Comparison of ENCODE assay signal across 18 mouse cellular contexts in the genomic region with DNA sequence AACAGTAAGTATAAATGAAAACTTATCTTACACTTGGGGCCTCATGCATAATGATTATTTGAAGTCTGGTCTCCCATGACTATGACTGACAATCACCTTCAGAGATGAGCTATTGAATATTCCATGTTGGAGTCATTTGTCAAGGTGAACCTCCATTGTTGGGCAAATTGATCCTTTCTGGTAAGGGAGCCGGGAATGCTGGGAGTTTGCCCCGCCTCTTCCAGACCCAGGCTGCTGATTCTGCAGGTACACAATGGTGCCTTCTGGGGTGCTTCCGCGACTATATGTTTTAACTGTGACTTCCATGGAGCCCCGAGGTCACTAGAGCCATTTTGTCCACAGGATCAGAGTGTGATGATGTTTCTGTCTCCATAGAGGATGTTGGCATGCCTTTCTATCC. TPM values are rescaled to one million over a fixed set of nuclear protein-coding genes. Genes with fewer than 3 reads are reported as not detected.
"Had no signal": no experiment of that assay in that cellular context is flagged by ENCODE, and none has a peak within 500 bp of the region (broad histone marks: within the 10 kb centered on the region; RNA-seq: fewer than 3 reads in every experiment).

No protein-coding gene starts in this region.

- ATAC-seq: midbrain, embryonic 15.5 days had no signal

- H3K4me3 ChIP-seq: midbrain, embryonic 10.5 days; midbrain, embryonic 12.5 days; midbrain, embryonic 15.5 days; neural tube, embryonic 12.5 days; stomach, embryonic 15.5 days had no signal

- H3K9ac ChIP-seq: lung, embryonic 14.5 days; midbrain, embryonic 12.5 days; midbrain, embryonic 15.5 days; neural tube, embryonic 12.5 days; stomach, embryonic 15.5 days had no signal

- H3K27ac ChIP-seq: midbrain, embryonic 10.5 days; midbrain, embryonic 12.5 days; midbrain, embryonic 15.5 days; neural tube, embryonic 12.5 days; stomach, embryonic 15.5 days; stomach, postnatal 0 days had no signal

- DNase-seq: lung, adult 18-20 months; lung, embryonic 14.5 days; lung, postnatal 10 days; lung, postnatal 4 days; right cerebral cortex, postnatal 14 days; thymus, adult 2 months; thymus, postnatal 25 days; thymus, postnatal 4 days had no signal

- H3K9me3 ChIP-seq: midbrain, embryonic 10.5 days; midbrain, embryonic 12.5 days; midbrain, embryonic 15.5 days; neural tube, embryonic 12.5 days; stomach, embryonic 15.5 days had no signal

- H3K4me2 ChIP-seq: lung, embryonic 14.5 days; midbrain, embryonic 12.5 days; midbrain, embryonic 15.5 days; neural tube, embryonic 12.5 days; stomach, embryonic 15.5 days had no signal

- H3K36me3 ChIP-seq: midbrain, embryonic 10.5 days; midbrain, embryonic 12.5 days; midbrain, embryonic 15.5 days; neural tube, embryonic 12.5 days; stomach, embryonic 15.5 days had no signal

- H3K27me3 ChIP-seq: midbrain, embryonic 12.5 days; midbrain, embryonic 15.5 days; neural tube, embryonic 12.5 days; stomach, embryonic 15.5 days had no signal

- H3K4me1 ChIP-seq: midbrain, embryonic 12.5 days; midbrain, embryonic 15.5 days; neural tube, embryonic 12.5 days; stomach, embryonic 15.5 days had no signal

RNA-seq across cellular contexts. Expression of gene Hspb8, which starts 26.6 kb away (rescaled TPM):
- total RNA-seq: megakaryocyte, adult 5-6 weeks; megakaryocyte-erythroid progenitor cell, adult 5-6 weeks; monocyte, adult 5-6 weeks; neutrophil, adult 5-6 weeks had no signal
